Mouse (Mus musculus) adrenal gland (tissue): Measurements from ENCODE around the gene Hoxc5.

ENCODE experiments used
- intact Hi-C: fragments of 180-260 bp; cut with DNase I; formaldehyde crosslinking; loops from one replicate; pipeline ENCODE4 v1.15.1; 2025

Hoxc5 gene

DNA sequence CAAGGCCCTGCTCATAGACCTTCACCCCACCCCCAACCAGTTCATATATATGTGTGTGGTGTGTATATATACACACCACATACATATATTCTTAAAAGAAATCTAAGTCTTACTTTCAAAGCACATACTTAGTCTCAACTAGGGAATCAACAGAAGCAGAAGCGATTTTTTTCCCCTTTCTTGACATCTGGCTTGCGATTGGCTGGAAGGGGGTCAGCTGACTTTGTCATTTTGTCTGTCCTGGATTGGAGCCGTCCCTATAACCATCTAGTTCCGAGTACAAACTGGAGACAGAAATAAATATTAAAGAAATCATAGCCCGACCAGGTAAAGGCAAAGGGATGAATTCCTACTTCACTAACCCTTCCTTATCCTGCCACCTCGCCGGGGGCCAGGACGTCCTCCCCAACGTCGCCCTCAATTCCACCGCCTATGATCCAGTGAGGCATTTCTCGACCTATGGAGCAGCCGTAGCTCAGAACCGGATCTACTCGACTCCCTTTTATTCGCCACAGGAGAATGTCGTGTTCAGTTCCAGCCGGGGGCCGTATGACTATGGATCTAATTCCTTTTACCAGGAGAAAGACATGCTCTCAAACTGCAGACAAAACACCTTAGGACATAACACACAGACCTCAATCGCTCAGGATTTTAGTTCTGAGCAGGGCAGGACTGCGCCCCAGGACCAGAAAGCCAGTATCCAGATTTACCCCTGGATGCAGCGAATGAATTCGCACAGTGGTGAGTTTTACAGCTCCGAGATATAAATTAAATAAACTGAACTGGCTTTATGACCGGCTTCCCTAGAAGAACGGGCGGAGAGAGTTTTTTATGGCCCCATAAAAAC, 42.2 kb downstream of the Hoxc5 start:
- intact Hi-C loops = loop anchor here (5.0 kb wide), 1 partner anchor 113 kb away; no protein-coding TSS in a partner anchor

DNA sequence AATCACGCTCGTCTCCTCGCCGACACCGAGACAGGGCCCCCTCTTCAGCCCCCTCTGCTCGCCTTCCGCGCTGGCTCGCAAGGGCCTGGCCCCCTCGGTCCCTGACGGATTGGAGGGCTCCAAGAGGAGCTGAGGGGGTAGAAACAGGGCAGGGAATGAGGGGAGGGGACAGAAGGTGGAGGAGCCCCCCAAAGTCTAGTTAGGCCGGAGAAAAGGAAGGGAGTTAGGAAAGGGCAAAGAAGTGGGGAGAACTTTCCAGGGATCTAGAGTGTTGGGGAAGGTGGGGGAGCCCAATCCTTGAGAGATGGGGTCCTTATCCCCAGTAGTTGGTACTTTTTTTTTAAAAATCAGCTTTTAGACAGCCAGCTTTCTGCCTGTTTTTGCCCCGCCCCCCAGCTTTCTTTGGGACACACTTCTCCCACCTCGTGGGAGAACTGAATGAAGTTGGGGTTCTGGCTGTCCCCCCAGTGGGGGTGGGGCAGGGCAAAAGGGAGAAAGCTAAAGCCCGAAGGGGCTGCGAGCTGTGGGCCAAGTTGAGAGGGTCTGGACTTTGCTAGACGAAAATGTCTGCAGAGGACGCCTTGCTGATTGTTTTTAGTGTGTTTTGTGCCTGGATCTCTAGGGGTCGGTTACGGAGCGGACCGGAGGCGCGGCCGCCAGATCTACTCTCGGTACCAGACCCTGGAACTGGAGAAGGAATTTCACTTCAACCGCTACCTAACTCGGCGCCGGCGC, 43.0 kb downstream of the Hoxc5 start:
- intact Hi-C loops = loop anchor here (5.0 kb wide), 1 partner anchor 112 kb away; no protein-coding TSS in a partner anchor

DNA sequence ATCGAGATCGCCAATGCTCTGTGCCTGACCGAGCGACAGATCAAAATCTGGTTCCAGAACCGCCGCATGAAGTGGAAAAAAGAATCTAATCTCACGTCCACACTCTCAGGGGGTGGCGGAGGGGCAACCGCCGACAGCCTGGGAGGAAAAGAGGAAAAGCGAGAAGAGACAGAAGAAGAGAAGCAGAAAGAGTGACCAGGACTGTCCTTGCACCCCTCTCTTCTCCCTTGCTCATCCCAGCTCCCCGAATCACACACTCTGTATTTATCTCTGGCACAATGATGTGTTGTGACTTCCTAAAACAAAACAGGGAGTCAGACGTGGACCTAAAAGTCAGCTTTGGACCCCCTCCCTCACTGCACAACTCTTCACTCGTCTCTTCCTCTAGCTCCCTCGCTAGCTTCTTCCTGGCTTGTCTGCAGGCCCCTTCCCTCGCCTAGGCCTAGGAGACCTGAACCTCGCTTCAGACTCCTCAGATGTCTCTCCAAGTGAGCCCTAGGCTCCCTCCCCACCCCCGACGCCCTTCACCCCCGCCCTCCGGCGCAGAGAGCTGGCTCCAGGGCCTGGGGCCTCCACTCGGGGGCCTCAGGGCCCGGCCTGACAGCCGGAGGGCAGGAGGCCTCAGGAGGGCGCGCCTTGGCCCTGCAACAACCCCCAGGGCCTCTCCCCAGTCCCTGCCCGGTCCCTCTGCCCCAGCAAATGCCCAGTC, 43.8 kb downstream of the Hoxc5 start:
- intact Hi-C loops = loop anchor here (5.0 kb wide), 1 partner anchor 111 kb away; no protein-coding TSS in a partner anchor

- intact Hi-C loops = loop anchor here (5.0 kb wide), 1 partner anchor 110 kb away; no protein-coding TSS in a partner anchor
Observed at GRCm38 (mm10) chr15:103011928-103012486, 44.8 kb downstream of the Hoxc5 start.

DNA sequence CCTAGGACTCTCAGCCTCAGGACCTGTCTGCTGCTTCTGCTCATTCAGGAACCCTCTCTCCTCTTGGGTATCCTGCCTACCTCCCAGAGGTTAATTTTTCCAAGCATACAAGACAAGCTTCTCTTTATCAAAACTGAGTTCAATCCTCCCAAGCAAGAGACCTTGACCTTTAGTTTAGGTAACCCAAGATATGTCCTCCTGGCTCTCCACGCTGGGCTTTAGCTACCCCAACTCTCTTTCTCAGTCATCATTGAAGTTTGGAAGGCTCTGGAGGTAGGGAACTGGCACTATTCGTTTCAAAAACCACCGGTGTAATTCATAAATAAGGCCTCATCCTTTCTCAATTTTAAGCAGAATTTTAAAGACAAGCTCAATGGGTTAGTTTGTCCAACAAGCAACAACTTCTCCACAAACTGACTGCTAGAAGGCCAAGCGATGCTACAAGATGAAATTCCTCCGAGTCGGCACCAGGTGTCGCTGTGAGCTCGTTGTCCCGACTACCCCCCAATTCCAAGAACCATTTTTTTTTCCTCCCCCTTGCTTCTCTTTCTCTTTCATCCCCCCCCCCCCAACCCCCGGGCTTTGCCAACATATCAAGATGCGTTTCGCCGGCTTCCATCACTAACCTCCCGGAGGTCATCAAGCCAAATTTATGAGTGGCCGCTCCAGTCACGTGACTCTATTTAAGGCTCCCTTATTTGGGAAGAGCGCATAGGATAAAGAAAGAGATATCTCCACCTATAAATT, 46.2 kb downstream of the Hoxc5 start:
- intact Hi-C loops = loop anchor here (5.0 kb wide), 1 partner anchor 109 kb away; no protein-coding TSS in a partner anchor

DNA sequence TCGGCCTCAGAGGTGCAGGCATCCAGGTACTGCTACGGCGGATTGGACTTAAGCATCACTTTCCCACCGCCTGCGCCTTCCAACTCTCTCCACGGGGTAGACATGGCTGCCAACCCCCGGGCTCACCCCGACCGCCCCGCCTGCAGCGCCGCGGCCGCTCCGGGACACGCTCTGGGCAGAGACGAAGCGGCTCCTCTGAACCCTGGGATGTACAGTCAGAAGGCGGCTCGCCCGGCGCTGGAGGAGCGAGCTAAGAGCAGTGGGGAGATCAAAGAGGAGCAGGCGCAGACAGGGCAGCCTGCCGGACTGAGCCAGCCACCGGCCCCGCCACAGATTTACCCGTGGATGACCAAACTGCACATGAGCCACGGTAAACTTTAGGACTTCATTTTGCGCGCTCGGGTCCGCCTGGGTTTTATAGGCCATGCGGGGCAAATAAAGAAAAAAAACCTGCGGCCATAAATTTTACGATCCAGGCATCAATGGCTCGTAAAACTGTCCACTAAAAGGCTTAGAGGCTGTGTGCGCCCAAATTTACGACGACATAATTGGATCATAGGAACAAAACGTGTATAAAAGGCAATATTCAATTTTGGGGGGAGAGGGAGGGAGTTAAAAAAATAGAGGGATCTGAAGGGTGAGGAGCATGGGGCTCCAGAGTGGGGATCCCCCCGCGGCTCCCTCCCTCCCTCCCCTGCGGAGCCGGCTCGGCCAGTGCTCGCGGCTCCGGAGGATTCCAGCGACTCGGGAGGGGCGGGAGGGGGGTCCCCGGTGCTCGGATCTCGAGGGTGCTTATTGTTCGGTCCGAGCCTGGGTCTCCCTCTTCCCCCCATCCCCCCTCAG, 47.1 kb downstream of the Hoxc5 start:
- intact Hi-C loops = loop anchor here (5.0 kb wide), 1 partner anchor 108 kb away; no protein-coding TSS in a partner anchor

DNA sequence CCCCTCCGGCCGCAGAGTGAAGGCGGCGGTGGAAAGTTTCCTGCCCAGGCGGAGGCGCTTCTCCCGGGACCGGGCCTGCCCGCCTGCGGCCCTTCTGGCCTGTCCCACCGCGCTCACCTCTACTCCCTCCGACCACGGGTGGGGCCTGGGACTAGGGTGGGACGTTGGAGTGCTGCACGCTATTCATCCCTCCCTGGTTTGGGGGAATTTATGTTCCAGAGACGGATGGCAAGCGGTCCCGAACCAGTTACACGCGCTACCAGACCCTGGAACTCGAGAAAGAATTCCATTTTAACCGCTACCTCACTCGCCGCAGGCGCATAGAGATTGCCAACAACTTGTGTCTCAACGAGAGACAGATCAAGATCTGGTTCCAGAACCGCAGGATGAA, 47.8 kb downstream of the Hoxc5 start:
- intact Hi-C loops = no loop called here

- intact Hi-C loops = no loop called here
Observed at GRCm38 (mm10) chr15:103015406-103016166, 48.3 kb downstream of the Hoxc5 start.

DNA sequence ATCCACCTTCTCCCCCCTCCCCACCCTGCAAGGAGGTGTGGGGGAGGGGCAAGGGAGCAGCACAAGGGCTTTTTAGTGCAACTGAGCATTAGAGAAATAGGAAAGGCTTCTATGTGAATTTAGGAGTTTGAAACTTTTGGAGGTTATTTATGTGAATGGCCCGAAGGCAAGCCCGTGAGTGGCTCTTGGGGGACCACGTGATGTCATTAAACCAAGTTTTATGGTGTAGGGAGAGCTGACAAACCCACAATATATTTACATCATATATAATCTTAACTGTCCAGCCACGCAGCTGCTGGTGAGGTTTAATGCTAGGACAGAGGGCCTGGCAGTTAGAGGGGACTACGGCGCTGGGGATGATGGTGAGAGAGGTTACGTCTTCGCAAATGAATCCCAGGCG, 51.4 kb downstream of the Hoxc5 start, which contains the start of gene Hoxc4:
TSS of gene Hoxc4 (plus strand) at position 299 of the 400 bp plus-strand sequence.
- intact Hi-C loops = no loop called here

- intact Hi-C loops = no loop called here
Observed at GRCm38 (mm10) chr15:103020899-103021418, 53.7 kb downstream of the Hoxc5 start.

- intact Hi-C loops = no loop called here
Observed at GRCm38 (mm10) chr15:103021544-103021943, 54.3 kb downstream of the Hoxc5 start.

DNA sequence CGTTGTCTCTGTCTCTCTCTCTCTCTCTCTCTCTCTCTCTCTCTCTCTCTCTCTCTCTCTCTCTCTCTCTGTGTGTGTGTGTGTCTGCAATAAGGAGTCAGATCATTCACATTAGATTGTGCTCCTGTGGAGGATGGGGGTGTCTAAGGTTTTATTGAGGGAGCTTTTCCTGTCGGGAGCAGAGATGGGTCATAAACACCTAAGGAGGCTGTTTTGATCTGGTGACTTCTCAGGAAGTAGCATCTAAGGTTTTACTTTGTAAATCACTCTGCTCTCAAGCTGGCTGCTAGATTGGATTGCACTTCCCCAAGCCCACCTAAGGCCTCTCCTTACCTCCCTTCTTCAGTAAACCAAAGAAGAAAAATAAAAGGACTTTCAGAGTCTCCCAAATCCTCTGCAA, 56.9 kb downstream of the Hoxc5 start:
- intact Hi-C loops = no loop called here

DNA sequence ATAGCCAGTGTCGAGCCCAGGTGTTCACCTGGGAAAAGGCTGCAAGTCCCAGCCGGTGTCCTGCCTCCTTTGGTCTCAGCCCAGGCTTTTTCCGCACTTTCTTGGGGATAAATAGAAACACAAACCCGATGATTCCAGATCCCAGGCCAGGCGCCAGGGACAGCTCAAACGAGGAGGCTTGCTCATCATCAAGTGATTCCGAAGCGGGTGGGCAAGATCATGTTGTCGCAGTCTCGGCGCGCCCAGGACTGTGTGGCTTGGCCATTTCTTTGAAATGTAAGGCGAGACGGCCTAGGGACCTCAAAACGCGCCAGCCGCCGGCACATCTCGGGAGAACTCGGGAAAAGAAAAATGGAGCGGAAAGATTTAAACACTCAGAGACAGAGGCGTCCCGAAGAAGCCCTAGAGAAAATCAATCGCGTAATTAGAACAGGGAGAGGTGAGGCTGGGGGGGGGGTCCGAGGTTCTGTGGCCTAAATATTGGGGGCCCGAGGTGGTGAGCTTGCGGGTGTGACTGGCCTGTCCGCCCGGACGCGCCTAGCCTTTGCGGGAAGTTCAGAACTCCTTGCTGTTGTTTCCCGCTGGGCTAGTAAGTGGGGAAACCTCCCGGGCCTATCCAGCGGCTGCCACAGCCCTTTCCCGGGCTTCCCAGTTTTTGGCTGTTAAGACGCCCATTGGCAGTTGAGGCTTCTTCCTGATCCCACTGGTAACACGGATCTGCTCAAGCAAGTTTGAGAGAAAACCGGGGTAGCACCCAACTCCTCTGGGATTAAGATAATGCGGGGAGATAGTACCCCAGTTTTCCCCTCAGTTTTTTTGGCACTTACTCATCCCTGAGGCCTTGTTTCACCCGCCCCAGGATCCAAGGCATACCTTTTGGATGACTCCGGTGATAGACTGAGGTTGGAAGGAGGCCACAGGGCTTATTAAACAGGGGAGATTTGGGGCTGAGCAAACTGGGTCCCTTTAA, 60.3 kb downstream of the Hoxc5 start:
- intact Hi-C loops = no loop called here

GRCm38 (mm10) chr15:103028916-103029512, 61.8 kb downstream of the Hoxc5 start:
- intact Hi-C loops = no loop called here

- intact Hi-C loops = no loop called here
Observed at GRCm38 (mm10) chr15:103030142-103030541, 62.9 kb downstream of the Hoxc5 start.

DNA sequence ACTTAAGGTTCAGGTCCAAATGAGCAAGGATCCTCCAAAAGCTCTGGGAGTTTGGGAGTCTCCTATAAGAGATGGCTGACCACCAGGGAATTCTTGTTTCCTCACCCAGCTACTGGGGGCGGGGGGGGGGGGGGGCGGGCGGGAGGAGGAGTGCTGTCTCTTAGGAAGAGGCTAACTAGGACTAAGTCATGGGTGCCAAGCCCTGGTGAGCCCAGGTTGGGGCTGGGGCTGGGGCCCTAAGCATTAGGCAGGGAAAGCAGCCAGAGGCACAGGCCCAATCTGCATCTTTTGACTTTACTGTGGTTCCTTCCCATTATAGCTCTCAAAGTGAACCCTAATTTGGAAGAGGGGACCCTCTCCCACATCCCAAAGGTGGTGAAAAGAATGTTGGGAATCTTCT, 64.9 kb downstream of the Hoxc5 start:
- intact Hi-C loops = no loop called here
